Mouse (Mus musculus) midbrain, postnatal 0 days (tissue): Measurements from ENCODE around the gene Hap1. TPM values are rescaled to one million over a fixed set of nuclear protein-coding genes. Genes with fewer than 3 reads are reported as not detected.
"Not testable (repeated sequence)": the region's sequence is repeated elsewhere in the genome, so short reads cannot be mapped to it uniquely, and the experiment has no call there.

Source experiments
- ATAC-seq: fragments of 200-750 bp; cut with Nextera tagmentation; 2 replicates; pipeline ENCODE4 v1.8.0; 2017; ENCODE audit warnings: moderate number of reproducible peaks, mild to moderate bottlenecking, moderate TSS enrichment, moderate library complexity; ENCODE audit not compliant: low FRiP score
- DNase-seq: peaks from one replicate; pipeline ENCODE4 v3.0.0-alpha.2; 2015; ENCODE audit warnings: low spot score
- H3K27ac ChIP-seq: fragments of 300-500 bp; sonication (generic); 2 replicates; pipeline ENCODE4 v1.5.1; 2014; ENCODE audit warnings: low read depth, mild to moderate bottlenecking, low read length, mixed read lengths
- H3K27me3 ChIP-seq: fragments of 300-500 bp; sonication (generic); 2 replicates; pipeline ENCODE4 v1.6.1; 2014; ENCODE audit warnings: low read length, control low read depth, mixed read lengths; ENCODE audit not compliant: insufficient read depth
- H3K36me3 ChIP-seq: fragments of 300-500 bp; sonication (generic); 2 replicates; pipeline ENCODE4 v1.6.1; 2014; ENCODE audit warnings: low read length, control low read depth, mixed read lengths; ENCODE audit not compliant: insufficient read depth
- H3K4me1 ChIP-seq: fragments of 300-500 bp; sonication (generic); 2 replicates; pipeline ENCODE4 v1.6.1; 2014; ENCODE audit warnings: mild to moderate bottlenecking, control low read depth, antibody characterized with exemption, low read length, mixed read lengths; ENCODE audit not compliant: insufficient read depth
- H3K4me2 ChIP-seq: fragments of 300-500 bp; sonication (generic); 2 replicates; pipeline ENCODE4 v1.6.1; 2014; ENCODE audit warnings: low read depth, mild to moderate bottlenecking, low read length, mixed read lengths; ENCODE audit not compliant: poor library complexity, severe bottlenecking
- H3K4me3 ChIP-seq: fragments of 300-500 bp; sonication (generic); 2 replicates; pipeline ENCODE4 v1.5.1; 2014; ENCODE audit warnings: low read depth, mild to moderate bottlenecking, low read length, moderate library complexity
- H3K9ac ChIP-seq: fragments of 300-500 bp; sonication (generic); replicated peaks from 2 replicates; pipeline ENCODE4 v1.6.1; 2014; ENCODE audit warnings: mild to moderate bottlenecking, low read length, moderate library complexity, mixed read lengths; ENCODE audit not compliant: poor library complexity, severe bottlenecking
- H3K9me3 ChIP-seq: fragments of 300-500 bp; sonication (generic); 2 replicates; pipeline ENCODE4 v1.6.1; 2016; ENCODE audit warnings: low read length, control low read depth
- CTCF ChIP-seq: IDR thresholded peaks from 2 replicates; pipeline ENCODE4 v1.5.1; 2016; ENCODE audit warnings: antibody characterized with exemption, mild to moderate bottlenecking
- WGBS: fragments of 180-500 bp; shearing (Covaris S2); extraction: QIAGEN DNeasy Blood & Tissue Kit; methylation state at CpG from one replicate; pipeline ENCODE4 v1.1.7; 2014; 5-methylcytosine and 5-hydroxymethylcytosine counted together
- polyA plus RNA-seq: library from polyadenylated mRNA; unstranded; fragments of >200 nt; fragmentation: Nextera tagmentation; extraction: Ambion mirVana; gene quantifications from 2 replicates; pipeline ENCODE4 v1.2.1, GENCODE M21; 2015
- total RNA-seq: library from RNA; depleted of rRNA; stranded (reverse); fragments of >200 nt; gene quantifications from 2 replicates; pipeline ENCODE4 v1.2.3, GENCODE M21; 2014

Gene Hap1
- total and polyA plus RNA-seq, 2 experiments from 2014 or later = 631 to 743 TPM

- Histone ChIP-seq H3K4me1 (peaks cover 8% of the 10 kb centered on the region; the same call in 1 of the 2 replicates), H3K36me3 (peaks cover 10% of the 10 kb centered on the region), H3K9me3 (no peaks in the 10 kb centered on the region), H3K27me3 (no peaks in the 10 kb centered on the region), H3K4me2 (no peak overlapping the region), H3K27ac (no peak overlapping the region), H3K9ac (no peak overlapping the region), H3K4me3 (no peak overlapping the region)
- WGBS = 57% methylated on average over 11 of the region's 11 CpGs
- no peak for DNase-seq
- ATAC-seq = no peak
- TF ChIP-seq CTCF = no peak
Observed at GRCm38 (mm10) chr11:100325062-100325629, 30.8 kb downstream of the Hap1 start.

- no peak overlapping the region for H3K27ac ChIP-seq
- no peak overlapping the region for H3K4me3 ChIP-seq
- 15% methylated on average over 3 of the region's 3 CpGs for WGBS
- DNase-seq (peak; percentile 80), ATAC-seq (no peak)
- no peaks in the 10 kb centered on the region for H3K27me3 ChIP-seq
- H3K36me3 ChIP-seq = peaks cover 10% of the 10 kb centered on the region
- no peak overlapping the region for H3K4me2 ChIP-seq
- no peak overlapping the region for H3K9ac ChIP-seq
- TF ChIP-seq CTCF = peak; percentile 84
- 0 out of 2 replicates have a peak, but pooled peaks cover 10% of the 10 kb centered on the region for H3K4me1 ChIP-seq
- no peaks in the 10 kb centered on the region for H3K9me3 ChIP-seq
Observed at GRCm38 (mm10) chr11:100323578-100323977, 32.4 kb downstream of the Hap1 start.

- Histone ChIP-seq H3K4me1 (0 out of 2 replicates have a peak, but pooled peaks cover 9% of the 10 kb centered on the region), H3K36me3 (peaks cover 10% of the 10 kb centered on the region), H3K4me2 (no peak overlapping the region), H3K9ac (no peak overlapping the region), H3K27ac (no peak overlapping the region), H3K9me3 (no peaks in the 10 kb centered on the region), H3K27me3 (no peaks in the 10 kb centered on the region), H3K4me3 (no peak overlapping the region)
- ATAC-seq (no peak), DNase-seq (no peak)
- 71% methylated on average over 3 of the region's 3 CpGs for WGBS
- TF ChIP-seq CTCF = no peak
Observed at GRCm38 (mm10) chr11:100322591-100323258, 33.2 kb downstream of the Hap1 start.

- not testable (repeated sequence) for H3K9me3 ChIP-seq, H3K27ac ChIP-seq, H3K27me3 ChIP-seq, H3K9ac ChIP-seq, ATAC-seq, H3K4me3 ChIP-seq, DNase-seq, H3K4me1 ChIP-seq, H3K4me2 ChIP-seq
- WGBS = 74% methylated on average over 7 of the region's 7 CpGs
- H3K36me3 ChIP-seq = peaks cover 10% of the 10 kb centered on the region
Observed at GRCm38 (mm10) chr11:100321479-100322305, 34.2 kb downstream of the Hap1 start.

- H3K4me1 ChIP-seq, H3K27me3 ChIP-seq, DNase-seq, H3K9me3 ChIP-seq, ATAC-seq: not testable (repeated sequence)
- Histone ChIP-seq H3K4me2 (peak overlapping the region; percentile 59), H3K9ac (peak overlapping the region; percentile 99), H3K27ac (peak overlapping the region; percentile 100), H3K4me3 (peak overlapping the region; percentile 72), H3K36me3 (peaks cover 10% of the 10 kb centered on the region)
- WGBS = 15% methylated on average over 11 of the region's 11 CpGs
Observed at GRCm38 (mm10) chr11:100320701-100321410, 35.1 kb downstream of the Hap1 start.
